In genomic region chr15:88602496-88602895, GRCm38 (mm10) we compare ENCODE assay signal across 33 mouse cellular contexts. TPM values are rescaled to one million over a fixed set of nuclear protein-coding genes. Genes with fewer than 3 reads are reported as not detected.
"Had no signal": no experiment of that assay in that cellular context is flagged by ENCODE, and none has a peak within 500 bp of the region (broad histone marks: within the 10 kb centered on the region; RNA-seq: fewer than 3 reads in every experiment).

No protein-coding gene starts in this region.

- DNase-seq: gastrocnemius, adult 2 months; gastrocnemius, postnatal 10 days; gastrocnemius, postnatal 25 days; heart, adult 18-20 months; heart, postnatal 10 days; heart, postnatal 4 days; kidney, adult 18-20 months; kidney, adult 8-10 months; kidney, postnatal 10 days; kidney, postnatal 25 days; kidney, postnatal 4 days; liver; liver, embryonic 13.5 days had no signal

- H3K4me3 ChIP-seq: gastrocnemius, adult 2 months; heart, embryonic 10.5 days; heart, embryonic 12.5 days; hindbrain, embryonic 10.5 days; hindbrain, embryonic 12.5 days; intestine, embryonic 15.5 days; layer of hippocampus, adult 2 months; left cerebral cortex, adult 2 months; limb, embryonic 10.5 days; limb, embryonic 12.5 days; liver, embryonic 13.5 days; liver, embryonic 15.5 days had no signal

- H3K27ac ChIP-seq: gastrocnemius, adult 2 months; heart, embryonic 10.5 days; hindbrain, embryonic 10.5 days; hindbrain, embryonic 12.5 days; hindbrain, embryonic 14.5 days; intestine, embryonic 15.5 days; layer of hippocampus, adult 2 months; left cerebral cortex, adult 2 months; limb, embryonic 10.5 days; limb, embryonic 12.5 days; liver, embryonic 13.5 days; liver, embryonic 15.5 days had no signal

- H3K4me1 ChIP-seq: heart, embryonic 10.5 days; heart, embryonic 12.5 days; hindbrain, embryonic 10.5 days; hindbrain, embryonic 12.5 days; intestine, embryonic 15.5 days; limb, embryonic 10.5 days; limb, embryonic 12.5 days; liver, embryonic 13.5 days; liver, embryonic 15.5 days had no signal

- H3K27me3 ChIP-seq: heart, embryonic 12.5 days; hindbrain, embryonic 12.5 days; intestine, embryonic 15.5 days; limb, embryonic 12.5 days; liver, embryonic 13.5 days; liver, embryonic 15.5 days had no signal

RNA-seq across cellular contexts. Expression of gene Zdhhc25, which starts 2.4 kb away (rescaled TPM):
- polyA plus RNA-seq: heart, embryonic 10.5 days; heart, embryonic 12.5 days; heart, embryonic 14.5 days; heart, embryonic 16.5 days; hindbrain, embryonic 10.5 days; hindbrain, embryonic 12.5 days; hindbrain, embryonic 14.5 days; hindbrain, embryonic 16.5 days; inflammation-experienced regulatory T-cells, adult 6 months; intestine, embryonic 15.5 days; intestine, postnatal 0 days; kidney, embryonic 14.5 days; kidney, embryonic 16.5 days; limb, embryonic 10.5 days; limb, embryonic 12.5 days; limb, embryonic 14.5 days; liver, embryonic 11.5 days; liver, embryonic 13.5 days; liver, embryonic 15.5 days had no signal
